Mouse (Mus musculus): ENCODE data around the gene Mamld1. TPM values are rescaled to one million over a fixed set of nuclear protein-coding genes. Genes with fewer than 3 reads are reported as not detected.
"Not testable (repeated sequence)": the region's sequence is repeated elsewhere in the genome, so short reads cannot be mapped to it uniquely, and the experiment has no call there.

The Mamld1 gene
- total RNA-seq (2022): 1 to 10 TPM; 1.3 to 2.1 (median 1.6) TPM

GRCm38 (mm10) chrX:71049864-71050576 is at the start of gene Mamld1:
TSS of gene Mamld1 (plus strand) at chrX:71050256.
- DNase-seq (ENCODE audit: low spot score in 2 of 2): peak; percentile 40 to 69

DNA sequence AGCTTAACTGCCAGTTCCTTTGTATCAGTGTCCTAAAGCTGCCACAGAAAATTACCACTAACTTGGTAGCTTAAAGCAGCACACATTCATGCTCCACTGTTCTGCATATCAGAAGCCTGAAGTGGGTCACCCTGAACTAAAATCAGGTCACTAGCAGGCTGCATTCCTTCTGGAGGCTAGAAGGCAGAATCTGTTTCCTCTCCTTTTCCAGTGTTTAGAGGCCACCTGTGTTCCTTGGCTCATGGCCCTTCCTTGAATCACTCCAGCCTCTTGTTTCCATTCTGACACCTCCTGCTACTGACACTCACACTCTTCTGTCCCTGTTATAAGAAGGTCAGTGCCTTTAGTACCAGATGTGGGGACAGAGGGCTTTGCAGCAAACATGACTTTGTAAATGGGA is 25.3 kb upstream of the Mamld1 start:
- no peak for DNase-seq (ENCODE audit: low spot score in 2 of 2)

GRCm38 (mm10) chrX:71028007-71028406 is 22.0 kb upstream of the Mamld1 start:
- DNase-seq (ENCODE audit: low spot score in 2 of 2): no peak

DNA sequence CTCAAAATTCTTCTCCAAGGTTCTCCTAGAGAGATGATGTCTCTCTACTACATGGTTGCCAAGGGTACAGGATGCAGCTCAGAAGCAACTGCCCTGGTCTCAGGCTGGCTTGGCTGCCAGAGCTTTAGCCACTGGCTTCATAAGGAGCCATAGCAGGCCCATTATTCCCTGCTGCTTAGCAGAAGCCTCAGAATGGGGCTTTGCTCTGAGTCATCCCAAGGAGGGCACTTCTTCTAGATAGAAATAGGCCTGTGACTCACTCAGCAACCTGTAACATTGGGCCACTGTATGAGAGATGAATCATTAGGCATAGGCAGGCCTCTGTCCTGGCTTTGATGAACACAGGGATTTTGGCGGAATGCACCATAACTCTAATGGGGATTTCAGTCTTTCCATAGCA is 21.1 kb upstream of the Mamld1 start:
- not testable (repeated sequence) for DNase-seq (ENCODE audit: low spot score in 2 of 2)

DNA sequence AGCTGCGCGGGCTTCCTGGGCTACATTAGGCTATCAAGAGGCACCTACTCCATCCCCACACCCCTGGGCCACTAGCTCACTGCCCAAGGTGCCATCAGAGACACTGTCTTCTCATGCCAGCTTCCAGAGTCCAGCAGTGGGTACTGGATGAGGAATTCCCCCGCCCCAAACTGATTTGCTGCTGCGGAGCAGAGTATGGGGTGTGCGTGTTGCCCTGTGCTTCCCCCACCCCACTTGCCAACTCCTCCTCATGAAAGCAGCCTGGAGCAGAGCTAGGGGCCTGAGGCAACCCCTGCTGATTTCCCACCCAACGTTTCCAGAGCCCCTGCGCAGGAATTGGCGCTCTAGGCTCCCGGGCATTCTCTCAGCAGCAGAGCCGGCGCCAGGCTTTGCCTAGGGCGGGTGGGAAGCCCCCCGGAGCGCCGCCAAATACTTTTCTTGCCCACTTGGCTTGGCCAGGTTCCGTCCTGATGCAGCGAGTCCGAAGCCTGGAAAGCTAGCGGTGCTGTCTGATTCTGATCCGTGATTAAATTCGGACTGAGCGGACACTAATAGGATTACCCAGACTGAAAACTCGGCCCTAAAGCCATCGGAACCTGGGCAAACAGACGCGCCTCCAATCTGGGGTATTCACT is 738 bp downstream of the Mamld1 start:
- DNase-seq (ENCODE audit: low spot score in 2 of 2): peak in 1 of 2 experiments; percentile 5

- no peak for DNase-seq (ENCODE audit: low spot score in 2 of 2)
These were observed 1.5 kb downstream of the Mamld1 start for GRCm38 (mm10) chrX:71051361-71052114.

GRCm38 (mm10) chrX:71052115-71052478 is 2.0 kb downstream of the Mamld1 start:
- peak; percentile 27 to 58 for DNase-seq (ENCODE audit: low spot score in 2 of 2)

GRCm38 (mm10) chrX:71052481-71053216 is 2.6 kb downstream of the Mamld1 start:
- no peak for DNase-seq (ENCODE audit: low spot score in 2 of 2)

GRCm38 (mm10) chrX:71053246-71053645 is 3.2 kb downstream of the Mamld1 start:
- no peak for DNase-seq (ENCODE audit: low spot score in 2 of 2)

GRCm38 (mm10) chrX:71056968-71057367 is 6.9 kb downstream of the Mamld1 start:
- no peak for DNase-seq (ENCODE audit: low spot score in 2 of 2)

DNA sequence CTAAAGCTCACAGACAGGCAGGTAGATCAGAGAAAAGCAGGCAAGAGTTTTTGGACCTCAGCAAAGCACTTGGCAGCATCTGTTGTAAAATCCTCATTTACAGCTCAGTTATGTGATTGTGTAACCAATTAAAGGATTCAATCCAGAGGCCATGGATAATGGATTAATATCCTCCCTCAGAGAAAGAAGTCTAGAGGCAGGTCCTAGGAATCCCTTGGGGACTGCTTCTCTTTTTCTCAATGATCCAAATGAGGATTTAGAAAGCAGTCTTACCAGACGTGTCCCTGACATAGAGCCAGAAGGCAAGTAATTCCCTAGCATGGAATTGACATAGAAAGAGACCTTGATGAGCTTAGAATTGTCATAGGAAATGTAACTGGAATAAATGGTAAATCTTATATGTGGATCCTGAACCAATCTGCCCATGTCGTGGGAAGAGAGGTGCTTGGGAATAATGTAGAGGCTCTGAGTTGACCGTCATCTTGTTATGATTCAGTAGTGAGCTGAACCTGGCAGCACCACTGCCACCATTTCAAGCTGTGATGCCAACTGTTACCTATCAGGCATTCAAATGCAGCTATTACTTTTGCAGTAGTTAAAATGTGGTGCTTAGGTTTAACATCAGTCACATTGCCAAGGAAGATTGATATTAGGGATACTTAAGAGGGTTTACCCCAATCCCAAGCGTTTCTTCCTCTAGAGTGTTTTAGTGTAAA is 35.2 kb downstream of the Mamld1 start:
- no peak for DNase-seq (ENCODE audit: low spot score in 2 of 2)

DNA sequence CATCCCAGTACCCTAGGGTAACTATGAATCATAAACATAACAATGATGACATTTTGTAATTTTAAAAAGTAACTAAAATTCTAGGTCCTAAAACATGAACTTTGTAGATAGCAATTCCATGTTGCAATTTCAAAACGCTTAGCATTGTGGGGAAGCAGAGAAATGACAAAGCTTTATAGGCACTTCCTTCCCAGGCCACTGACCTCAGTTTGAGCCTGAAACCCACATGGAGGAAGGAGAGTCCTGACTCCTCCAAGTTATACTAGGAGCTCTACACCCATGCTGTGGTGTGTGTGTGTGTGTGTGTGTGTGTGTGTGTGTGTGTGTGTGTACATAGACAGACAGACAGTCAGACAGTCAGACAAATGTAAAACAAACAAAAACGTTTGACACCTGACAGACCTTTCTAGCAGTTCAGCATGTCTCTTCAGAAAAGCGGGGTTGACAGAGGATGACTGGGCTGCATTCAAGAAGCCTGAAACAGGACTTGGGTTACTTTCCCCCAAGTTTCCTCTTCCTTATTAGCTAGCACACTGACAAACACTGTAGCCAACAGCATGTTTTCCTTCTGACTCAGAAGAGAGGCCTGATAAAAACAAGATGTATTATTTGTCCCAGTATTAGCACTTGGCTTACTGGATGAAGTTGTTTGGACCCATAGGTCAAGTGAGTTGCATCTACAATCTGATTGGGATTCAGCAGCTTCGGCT is 37.5 kb downstream of the Mamld1 start:
- no peak for DNase-seq (ENCODE audit: low spot score in 2 of 2)

- no peak for DNase-seq (ENCODE audit: low spot score in 2 of 2)
These were observed 38.0 kb downstream of the Mamld1 start for GRCm38 (mm10) chrX:71088080-71088414.

GRCm38 (mm10) chrX:71105820-71106219 is 55.8 kb downstream of the Mamld1 start:
- no peak for DNase-seq (ENCODE audit: low spot score in 2 of 2)

GRCm38 (mm10) chrX:71106392-71106791 is 56.3 kb downstream of the Mamld1 start:
- peak; percentile 47 to 59 for DNase-seq (ENCODE audit: low spot score in 2 of 2)

DNA sequence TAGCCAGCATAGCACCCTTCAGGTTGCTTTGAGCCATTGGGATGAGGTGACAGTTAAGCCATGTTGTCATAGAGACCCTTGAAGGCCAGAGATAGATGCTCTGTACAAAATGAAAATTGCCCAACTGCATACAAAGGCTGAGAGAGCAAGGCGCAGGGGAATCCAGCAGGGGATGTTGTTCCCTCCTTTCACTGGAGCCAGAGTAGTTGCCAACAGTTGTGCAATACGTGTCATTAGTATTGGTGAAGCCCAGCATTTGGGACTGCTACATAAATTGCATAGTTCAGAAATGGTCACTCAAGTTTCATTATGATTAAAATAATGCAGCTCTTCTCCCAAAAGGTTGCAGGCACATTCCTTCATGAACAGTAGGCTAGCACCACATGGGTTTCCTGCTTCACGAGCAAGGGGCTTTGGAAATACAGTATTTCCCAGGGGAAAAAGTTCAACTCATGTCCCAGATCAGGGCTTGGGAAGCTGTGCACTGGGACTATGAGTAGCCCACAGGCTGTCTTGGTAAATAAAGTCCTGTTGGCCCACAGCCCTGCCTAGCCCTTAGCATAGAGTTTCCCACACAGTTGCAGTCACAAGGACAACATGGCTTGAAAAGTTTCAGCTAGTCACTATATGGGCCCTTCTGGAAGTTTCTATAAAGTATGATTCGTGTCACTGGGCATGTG is 58.1 kb downstream of the Mamld1 start:
- DNase-seq (ENCODE audit: low spot score in 2 of 2): peak in 1 of 2 experiments; percentile 2

DNA sequence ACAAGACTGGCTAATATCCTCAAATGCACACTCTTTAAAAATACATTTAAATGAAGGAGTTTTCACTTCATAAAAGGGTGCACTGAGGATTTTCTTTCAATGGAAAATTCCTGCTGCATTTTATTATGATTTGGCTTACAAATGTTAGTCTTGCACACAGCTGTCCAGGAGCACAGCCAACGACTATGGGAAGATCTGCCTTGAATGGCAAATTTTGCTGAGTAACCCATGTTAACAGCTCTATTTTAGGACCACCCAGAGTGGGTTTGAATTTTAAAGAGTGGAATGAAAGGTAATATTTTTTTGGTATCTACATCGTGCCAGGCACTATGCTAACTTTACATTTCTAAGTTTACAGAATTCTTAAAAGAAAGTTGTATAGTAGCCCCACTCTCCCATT is 60.3 kb downstream of the Mamld1 start:
- no peak for DNase-seq (ENCODE audit: low spot score in 2 of 2)

GRCm38 (mm10) chrX:71122359-71123293 is 72.6 kb downstream of the Mamld1 start:
- DNase-seq (ENCODE audit: low spot score in 2 of 2): no peak

GRCm38 (mm10) chrX:71125013-71125412 is 75.0 kb downstream of the Mamld1 start:
- DNase-seq (ENCODE audit: low spot score in 2 of 2): no peak
